30 mouse cellular contexts compared by ENCODE assay signal in the genomic region with DNA sequence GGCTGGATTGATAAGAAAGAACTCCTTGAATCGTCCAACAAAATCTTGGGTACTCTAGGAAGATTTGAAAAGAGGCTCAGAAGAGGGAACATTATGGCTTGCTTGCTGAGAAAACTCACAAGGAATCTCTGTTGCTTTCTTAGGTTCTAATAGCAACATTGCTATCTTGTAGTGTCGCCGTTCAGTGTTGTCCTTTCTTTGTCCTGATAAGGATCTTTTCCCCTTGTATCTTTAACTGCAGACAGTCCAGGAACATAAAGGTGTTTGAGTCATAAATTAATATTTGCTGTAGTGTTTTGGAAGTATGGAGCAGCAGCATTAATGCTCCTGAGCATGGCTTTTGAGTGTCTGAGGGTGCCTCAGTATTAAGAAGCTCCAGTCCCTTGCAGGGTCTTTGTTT.
"Had no signal": no experiment of that assay in that cellular context is flagged by ENCODE, and none has a peak within 500 bp of the region (broad histone marks: within the 10 kb centered on the region; RNA-seq: fewer than 3 reads in every experiment).

No protein-coding gene starts in this region.

- H3K27ac ChIP-seq: limb, embryonic 10.5 days; limb, embryonic 12.5 days; limb, embryonic 13.5 days; limb, embryonic 15.5 days; liver, embryonic 12.5 days; liver, embryonic 13.5 days; liver, embryonic 14.5 days; liver, embryonic 15.5 days; lung, embryonic 15.5 days; macrophage; midbrain, embryonic 10.5 days; midbrain, embryonic 12.5 days; midbrain, embryonic 13.5 days; neural tube, embryonic 12.5 days had no signal

- H3K36me3 ChIP-seq: limb, embryonic 12.5 days; limb, embryonic 13.5 days; limb, embryonic 15.5 days; liver, embryonic 12.5 days; liver, embryonic 13.5 days; lung, embryonic 15.5 days; midbrain, embryonic 12.5 days; midbrain, embryonic 13.5 days; neural tube, embryonic 12.5 days had no signal

- H3K4me3 ChIP-seq: limb, embryonic 10.5 days; limb, embryonic 12.5 days; limb, embryonic 13.5 days; limb, embryonic 15.5 days; liver, embryonic 12.5 days; liver, embryonic 13.5 days; liver, embryonic 15.5 days; lung, embryonic 15.5 days; megakaryocyte, embryonic 14.5 days; midbrain, embryonic 10.5 days; midbrain, embryonic 12.5 days; midbrain, embryonic 13.5 days; myocyte; neural tube, embryonic 12.5 days had no signal

- H3K9me3 ChIP-seq: limb, embryonic 10.5 days; limb, embryonic 12.5 days; limb, embryonic 13.5 days; limb, embryonic 15.5 days; liver, embryonic 12.5 days; liver, embryonic 13.5 days; liver, embryonic 15.5 days; lung, embryonic 15.5 days; megakaryocyte, embryonic 14.5 days; midbrain, embryonic 10.5 days; midbrain, embryonic 12.5 days; midbrain, embryonic 13.5 days; neural tube, embryonic 12.5 days had no signal

- H3K9ac ChIP-seq: limb, embryonic 12.5 days; limb, embryonic 13.5 days; limb, embryonic 15.5 days; liver, embryonic 12.5 days; liver, embryonic 13.5 days; liver, embryonic 14.5 days; liver, embryonic 15.5 days; liver, postnatal 0 days; lung, embryonic 14.5 days; lung, embryonic 15.5 days; midbrain, embryonic 12.5 days; midbrain, embryonic 13.5 days; neural tube, embryonic 12.5 days had no signal

- H3K4me2 ChIP-seq: limb, embryonic 12.5 days; limb, embryonic 13.5 days; limb, embryonic 15.5 days; liver, embryonic 11.5 days; liver, embryonic 12.5 days; liver, embryonic 13.5 days; liver, embryonic 15.5 days; lung, embryonic 14.5 days; lung, embryonic 15.5 days; midbrain, embryonic 12.5 days; midbrain, embryonic 13.5 days; neural tube, embryonic 12.5 days had no signal

- ATAC-seq: liver, embryonic 12.5 days; liver, postnatal 0 days; lung, postnatal 0 days; midbrain, embryonic 13.5 days; midbrain, embryonic 16.5 days had no signal

- H3K27me3 ChIP-seq: limb, embryonic 12.5 days; limb, embryonic 13.5 days; limb, embryonic 15.5 days; liver, embryonic 12.5 days; liver, embryonic 13.5 days; liver, embryonic 15.5 days; lung, embryonic 15.5 days; megakaryocyte, embryonic 14.5 days; midbrain, embryonic 12.5 days; midbrain, embryonic 13.5 days; neural tube, embryonic 12.5 days had no signal

- DNase-seq: left cerebral cortex, postnatal 4 days; liver; liver, embryonic 13.5 days; liver, postnatal 0 days; lung, adult 18-20 months; lung, adult 2 months; lung, embryonic 14.5 days; lung, postnatal 10 days; lung, postnatal 14 days; lung, postnatal 36 days; lung, postnatal 4 days; midbrain, embryonic 14.5 days had no signal

- H3K4me1 ChIP-seq: limb, embryonic 10.5 days; limb, embryonic 12.5 days; limb, embryonic 13.5 days; lung, embryonic 15.5 days; midbrain, embryonic 10.5 days; midbrain, embryonic 12.5 days; midbrain, embryonic 13.5 days; neural tube, embryonic 12.5 days had no signal
